Mouse (Mus musculus) ovary, postnatal 10 days (tissue): ENCODE results near the gene Kmt2c.

Experiments
- DNase-seq: peaks from one replicate; pipeline ENCODE4 v3.0.0; 2022; ENCODE audit warnings: low spot score

The Kmt2c gene

DNA sequence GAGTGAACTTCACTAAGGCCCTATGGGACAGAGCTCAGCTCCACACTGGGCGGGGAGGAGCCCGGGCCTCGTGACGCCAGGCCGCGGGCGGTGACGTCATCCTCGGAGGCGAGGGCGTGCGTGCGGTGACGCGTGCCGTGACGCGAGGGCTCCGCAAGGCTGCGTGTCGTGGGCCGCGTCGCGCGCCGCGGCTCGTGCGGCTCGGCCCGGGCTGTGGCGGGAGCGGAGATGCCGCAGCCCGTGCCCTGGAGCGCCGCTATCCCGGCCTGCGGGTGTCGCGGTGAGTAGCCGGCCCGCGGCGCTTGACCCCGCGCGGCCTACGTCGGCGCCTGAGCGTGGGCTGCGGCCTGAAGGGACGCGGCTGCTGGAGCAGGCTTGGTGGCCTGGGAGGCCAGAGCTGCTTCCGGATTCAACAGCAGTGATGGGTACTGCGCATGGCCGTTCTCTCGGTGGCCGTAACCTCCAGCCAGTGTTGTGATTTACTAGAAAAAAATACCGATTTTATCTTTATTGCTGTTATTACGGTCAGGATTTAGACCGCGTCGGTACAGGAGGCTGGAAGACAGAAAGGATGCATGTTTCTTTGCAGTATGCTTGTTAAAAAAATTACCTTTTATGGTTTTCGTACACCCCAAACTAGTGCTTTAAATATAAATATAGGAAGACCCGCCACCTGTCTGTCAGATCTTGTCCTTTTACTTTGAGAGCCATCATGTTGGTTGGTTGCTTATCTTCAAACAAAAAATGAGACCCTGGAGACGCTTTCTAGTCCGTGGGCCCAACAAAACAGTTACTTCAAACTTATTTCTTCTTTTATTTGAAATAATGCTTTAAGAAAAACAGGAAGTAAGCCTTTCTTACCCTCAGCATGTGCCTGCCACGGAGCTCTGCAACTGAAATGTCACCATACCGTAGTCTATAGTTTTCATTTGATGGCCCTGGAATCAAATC lies 275.6 kb downstream of the Kmt2c start, which contains the start of gene E130116L18Rik:
TSS of gene E130116L18Rik (minus strand) at position 402 of the 951 bp plus-strand sequence.
- DNase-seq, result peak; percentile 80
